Comparison of ENCODE assay signal across 28 mouse cellular contexts in genomic region chr3:69393079-69393478, GRCm38 (mm10).
A peak's percentile ranks its signal among the peaks of the same experiment; 100 is the strongest.
DNase-seq lines count a peak whose midpoint lies in the region; ATAC-seq and TF ChIP-seq lines count a peak whose summit lies in the region.
"Had no signal": no experiment of that assay in that cellular context is flagged by ENCODE, and none has a peak within 500 bp of the region (broad histone marks: within the 10 kb centered on the region; RNA-seq: fewer than 3 reads in every experiment).

No protein-coding gene starts in this region.

- DNase-seq in adrenal gland, adult 2 months, result peak; percentile 6
- DNase-seq in adrenal gland, postnatal 4 days (ENCODE audit: low spot score in 2 of 2), result no peak
- peak; percentile 49 for DNase-seq in gastrocnemius, adult 2 months
- no peak for DNase-seq in gastrocnemius, postnatal 4 days (ENCODE audit: low spot score in 2 of 2)
- no peak for DNase-seq in limb, embryonic 10.5 days (ENCODE audit: low spot score)
- DNase-seq in urinary bladder, postnatal 14 days (ENCODE audit: low spot score), result no peak
- DNase-seq: cerebellum, adult 9-11 months; heart, postnatal 14 days; kidney, adult 2 months; kidney, postnatal 4 days; right cerebral cortex, postnatal 25 days; spleen, adult 18-20 months; thymus, postnatal 14 days had no signal

- H3K36me3 ChIP-seq in limb, embryonic 13.5 days, result no peaks in the 10 kb centered on the region
- no peaks in the 10 kb centered on the region for H3K36me3 ChIP-seq in limb, embryonic 10.5 days
- H3K36me3 ChIP-seq: embryonic facial prominence, embryonic 13.5 days; hindbrain, embryonic 15.5 days; lung, embryonic 15.5 days; midbrain, embryonic 15.5 days; neural tube, embryonic 15.5 days had no signal

- intact Hi-C loops in gastrocnemius, adult 2 months (cut with DNase I), result no loop called here

- no peak overlapping the region for H3K4me3 ChIP-seq in gastrocnemius, adult 2 months
- H3K4me3 ChIP-seq in limb, embryonic 13.5 days, result no peak overlapping the region
- no peak overlapping the region for H3K4me3 ChIP-seq in limb, embryonic 10.5 days
- H3K4me3 ChIP-seq: embryonic facial prominence, embryonic 13.5 days; heart, adult 2 months; hindbrain, embryonic 10.5 days; hindbrain, embryonic 15.5 days; lung, embryonic 15.5 days; midbrain, embryonic 10.5 days; midbrain, embryonic 15.5 days; neural tube, embryonic 15.5 days had no signal

- ATAC-seq in limb, embryonic 13.5 days (ENCODE audit: low FRiP score, low read depth), result no peak
- ATAC-seq in granulocyte monocyte progenitor cell, adult 5-6 weeks (replicated peaks; ENCODE audit: poor library complexity, severe bottlenecking), result no peak
- ATAC-seq: forebrain, embryonic 16.5 days; inflammation-experienced regulatory T-cells, adult 6 months; midbrain, embryonic 15.5 days had no signal

- H3K27me3 ChIP-seq in limb, embryonic 13.5 days, result no peaks in the 10 kb centered on the region
- H3K27me3 ChIP-seq in limb, embryonic 10.5 days (ENCODE audit: low read depth, poor library complexity, severe bottlenecking), result no peaks in the 10 kb centered on the region
- H3K27me3 ChIP-seq: CH12.LX; embryonic facial prominence, embryonic 13.5 days; hindbrain, embryonic 15.5 days; lung, embryonic 15.5 days; midbrain, embryonic 15.5 days; neural tube, embryonic 15.5 days had no signal

- peaks cover 2% of the 10 kb centered on the region; the same call in 1 of the 2 replicates for H3K9me3 ChIP-seq in limb, embryonic 13.5 days
- no peaks in the 10 kb centered on the region for H3K9me3 ChIP-seq in limb, embryonic 10.5 days (replicated peaks)
- H3K9me3 ChIP-seq: hindbrain, embryonic 15.5 days; lung, embryonic 15.5 days; midbrain, embryonic 10.5 days; midbrain, embryonic 15.5 days; neural tube, embryonic 15.5 days had no signal

- H3K27ac ChIP-seq in gastrocnemius, adult 2 months, result peak overlapping the region; percentile 16; the same call in 1 of the 2 replicates
- 0 out of 2 replicates have a peak overlapping the region, but pooled peaks have one; percentile 39 for H3K27ac ChIP-seq in limb, embryonic 13.5 days
- no peak overlapping the region for H3K27ac ChIP-seq in limb, embryonic 10.5 days
- H3K27ac ChIP-seq: embryonic facial prominence, embryonic 13.5 days; heart, adult 2 months; hindbrain, embryonic 10.5 days; hindbrain, embryonic 15.5 days; kidney, postnatal 0 days; lung, embryonic 15.5 days; midbrain, embryonic 10.5 days; midbrain, embryonic 15.5 days; neural tube, embryonic 15.5 days had no signal

- H3K4me1 ChIP-seq in limb, embryonic 13.5 days, result peaks cover 36% of the 10 kb centered on the region
- no peaks in the 10 kb centered on the region for H3K4me1 ChIP-seq in limb, embryonic 10.5 days
- H3K4me1 ChIP-seq: embryonic facial prominence, embryonic 13.5 days; lung, embryonic 15.5 days; midbrain, embryonic 10.5 days; midbrain, embryonic 15.5 days had no signal

- no peak for TF ChIP-seq CTCF in gastrocnemius, adult 2 months (IDR thresholded peaks at IDR 0.05)

- no peak overlapping the region for H3K4me2 ChIP-seq in limb, embryonic 13.5 days (replicated peaks)
- H3K4me2 ChIP-seq: embryonic facial prominence, embryonic 13.5 days; hindbrain, embryonic 15.5 days; liver, embryonic 11.5 days; lung, embryonic 15.5 days; midbrain, embryonic 15.5 days; neural tube, embryonic 15.5 days had no signal

- no peak overlapping the region for H3K9ac ChIP-seq in limb, embryonic 13.5 days
- H3K9ac ChIP-seq: embryonic facial prominence, embryonic 13.5 days; hindbrain, embryonic 15.5 days; lung, embryonic 15.5 days; midbrain, embryonic 15.5 days; neural tube, embryonic 15.5 days had no signal

- 74% methylated on average over 9 of the region's 9 CpGs for WGBS in limb, embryonic 13.5 days
- 95% methylated on average over 9 of the region's 9 CpGs for WGBS in limb, embryonic 10.5 days

Comparison
In these comparisons a context has a peak if more than half of its experiments do, and no peak if none do; other contexts are left out.
1. DNase-seq: peak in adrenal gland, adult 2 months (single experiment) and gastrocnemius, adult 2 months (single experiment); none in adrenal gland, postnatal 4 days (0 of 2), gastrocnemius, postnatal 4 days (0 of 2), limb, embryonic 10.5 days (single experiment) and urinary bladder, postnatal 14 days (single experiment).